Mouse (Mus musculus) forebrain, embryonic 14.5 days (tissue): ENCODE measurements at regions not wholly inside any gene's neighbourhood (a gene's known extent, or its start where the extent isn't known, plus 50 kb on each side); places are given as distances from the start of the nearest gene placed in this dataset.
"Not testable (repeated sequence)": the region's sequence is repeated elsewhere in the genome, so short reads cannot be mapped to it uniquely, and the experiment has no call there.

Source experiments
- ATAC-seq: fragments of 200-750 bp; cut with Nextera tagmentation; 2 replicates; pipeline ENCODE4 v1.8.0; 2017; ENCODE audit warnings: mild to moderate bottlenecking, moderate library complexity
- DNase-seq: peaks from one replicate; pipeline ENCODE4 v3.0.0-alpha.2; 2015; ENCODE audit warnings: low spot score
- H3K27ac ChIP-seq: fragments of 300-500 bp; sonication (generic); 2 replicates; pipeline ENCODE4 v1.5.1; 2014; ENCODE audit warnings: low read depth, mild to moderate bottlenecking, control low read depth, low read length, moderate library complexity
- H3K27me3 ChIP-seq: fragments of 300-500 bp; sonication (generic); replicated peaks from 2 replicates; pipeline ENCODE4 v1.6.1; 2014; ENCODE audit warnings: low read length, control low read depth, mixed read lengths; ENCODE audit not compliant: control insufficient read depth, insufficient read depth
- H3K36me3 ChIP-seq: fragments of 300-500 bp; sonication (generic); 2 replicates; pipeline ENCODE4 v1.6.1; 2014; ENCODE audit warnings: low read length, control low read depth; ENCODE audit not compliant: control insufficient read depth, insufficient read depth
- H3K4me1 ChIP-seq: fragments of 300-500 bp; sonication (generic); 2 replicates; pipeline ENCODE4 v1.6.1; 2014; ENCODE audit warnings: antibody characterized with exemption, low read length, control low read depth; ENCODE audit not compliant: control insufficient read depth, insufficient read depth
- H3K4me2 ChIP-seq: fragments of 300-500 bp; sonication (generic); 2 replicates; pipeline ENCODE4 v1.6.1; 2014; ENCODE audit warnings: mild to moderate bottlenecking, control low read depth, low read length
- H3K4me3 ChIP-seq: fragments of 300-500 bp; sonication (generic); 2 replicates; pipeline ENCODE4 v1.5.1; 2014; ENCODE audit warnings: low read depth, low read length, control low read depth
- H3K9ac ChIP-seq: fragments of 300-500 bp; sonication (generic); 2 replicates; pipeline ENCODE4 v1.6.1; 2014; ENCODE audit warnings: mild to moderate bottlenecking, low read length, control low read depth, moderate library complexity
- H3K9me3 ChIP-seq: fragments of 300-500 bp; sonication (generic); replicated peaks from 2 replicates; pipeline ENCODE4 v1.6.1; 2016; ENCODE audit warnings: low read length, control low read depth, mixed read lengths; ENCODE audit not compliant: control insufficient read depth
- WGBS: fragments of 180-500 bp; shearing (Covaris S2); extraction: QIAGEN DNeasy Blood & Tissue Kit; methylation state at CpG from one replicate; pipeline ENCODE4 v1.1.7; 2014; 5-methylcytosine and 5-hydroxymethylcytosine counted together

DNA sequence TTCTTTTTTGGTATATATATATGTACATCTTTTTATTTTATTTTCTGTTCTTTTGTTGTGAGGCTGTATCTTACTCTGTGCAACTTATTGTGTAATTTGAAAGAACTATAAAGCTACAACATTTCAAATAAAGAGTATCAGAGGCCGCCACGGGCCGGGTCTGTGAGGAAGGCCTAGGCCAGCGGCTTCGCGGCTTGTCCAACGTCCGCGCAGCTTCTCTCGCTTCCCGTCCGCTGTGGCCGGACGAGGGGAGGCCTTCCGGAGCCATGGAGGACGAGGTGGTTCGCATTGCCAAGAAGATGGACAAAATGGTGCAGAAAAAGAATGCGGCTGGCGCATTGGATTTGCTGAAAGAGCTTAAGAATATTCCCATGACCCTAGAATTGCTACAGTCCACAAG, 167.4 kb downstream of the Kif21a start:
- not testable (repeated sequence) for H3K9ac ChIP-seq, H3K4me1 ChIP-seq, H3K4me3 ChIP-seq, H3K4me2 ChIP-seq, H3K9me3 ChIP-seq, DNase-seq, ATAC-seq, H3K27me3 ChIP-seq, H3K36me3 ChIP-seq, H3K27ac ChIP-seq
- WGBS: 94% methylated on average over 19 of the region's 19 CpGs

DNA sequence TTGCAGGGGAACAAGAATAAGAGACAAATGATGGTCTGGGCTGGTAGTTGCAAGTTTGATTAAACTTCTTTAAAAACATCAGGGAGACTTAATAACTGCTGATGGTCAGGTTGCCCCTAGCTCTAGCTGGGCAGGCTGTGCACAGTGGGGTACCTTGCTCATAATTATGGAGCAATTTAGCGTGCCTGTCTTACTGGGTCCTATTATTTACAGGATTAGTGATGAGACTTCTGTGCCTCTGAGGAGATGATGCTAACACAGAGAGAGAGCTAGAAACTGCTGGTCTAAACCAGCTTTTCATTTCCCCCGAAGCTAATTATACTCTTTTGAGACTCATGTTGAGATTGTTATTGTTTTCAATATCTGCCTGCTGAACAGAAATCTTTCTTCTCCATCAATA, 180.3 kb downstream of the Kif21a start:
- Histone ChIP-seq H3K9ac (no peak overlapping the region), H3K4me2 (no peak overlapping the region), H3K9me3 (no peaks in the 10 kb centered on the region), H3K27ac (no peak overlapping the region), H3K27me3 (no peaks in the 10 kb centered on the region), H3K36me3 (no peaks in the 10 kb centered on the region), H3K4me1 (0 out of 2 replicates have a peak, but pooled peaks cover 4% of the 10 kb centered on the region), H3K4me3 (no peak overlapping the region)
- 8% methylated on average over 2 of the region's 2 CpGs for WGBS
- ATAC-seq: no peak
- DNase-seq: no peak

GRCm38 (mm10) chr15:90853763-90854162, 174.5 kb upstream of the Cpne8 start:
- WGBS: 91% methylated on average over 1 of the region's 4 CpGs
- not testable (repeated sequence) for H3K27ac ChIP-seq

GRCm38 (mm10) chr15:90851991-90852390, 172.8 kb upstream of the Cpne8 start:
- H3K27me3 ChIP-seq: no peaks in the 10 kb centered on the region
- H3K36me3 ChIP-seq: no peaks in the 10 kb centered on the region
- no peak overlapping the region for H3K9ac ChIP-seq
- no peak overlapping the region for H3K4me2 ChIP-seq
- no peak overlapping the region for H3K27ac ChIP-seq
- ATAC-seq (no peak), DNase-seq (no peak)
- no peaks in the 10 kb centered on the region for H3K4me1 ChIP-seq
- no peak overlapping the region for H3K4me3 ChIP-seq
- 87% methylated on average over 2 of the region's 2 CpGs for WGBS
- no peaks in the 10 kb centered on the region for H3K9me3 ChIP-seq

More at GRCm38 (mm10) chr15:90853763-90854162, 174.5 kb upstream of the Cpne8 start:
- not testable (repeated sequence) for ATAC-seq, DNase-seq, H3K4me2 ChIP-seq, H3K9ac ChIP-seq, H3K27me3 ChIP-seq, H3K36me3 ChIP-seq, H3K9me3 ChIP-seq, H3K4me1 ChIP-seq, H3K4me3 ChIP-seq

DNA sequence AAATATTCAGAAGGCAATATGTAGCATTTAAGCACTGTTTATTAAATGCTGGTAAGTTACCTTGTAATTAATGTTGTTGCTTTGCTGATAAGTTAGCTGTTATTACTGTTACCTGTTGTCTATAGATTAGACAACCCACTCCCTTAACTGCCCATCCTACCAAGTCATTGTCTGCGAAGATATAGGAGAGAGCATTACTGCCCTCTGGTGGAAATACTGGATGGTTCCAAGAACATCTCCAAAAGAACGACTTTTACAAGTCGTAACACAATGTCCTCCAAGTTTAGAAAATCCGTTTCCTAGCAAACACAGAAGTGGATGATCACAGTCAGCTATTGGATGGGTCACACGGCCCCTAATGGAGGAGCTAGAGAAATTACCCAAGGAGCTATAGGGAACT, 162.2 kb upstream of the Cpne8 start:
- Histone ChIP-seq H3K9me3 (no peaks in the 10 kb centered on the region), H3K4me3 (no peak overlapping the region), H3K4me2 (no peak overlapping the region), H3K36me3 (no peaks in the 10 kb centered on the region), H3K4me1 (no peaks in the 10 kb centered on the region), H3K9ac (no peak overlapping the region), H3K27me3 (no peaks in the 10 kb centered on the region), H3K27ac (no peak overlapping the region)
- DNase-seq (peak; percentile 80), ATAC-seq (no peak; the same call in 1 of the 2 replicates)
- WGBS: 18% methylated on average over 5 of the region's 5 CpGs

- no peak overlapping the region for H3K9ac ChIP-seq
- H3K4me2 ChIP-seq: no peak overlapping the region
- H3K27ac ChIP-seq: no peak overlapping the region
- 39% methylated on average over 7 of the region's 7 CpGs for WGBS
- no peak for ATAC-seq
- H3K4me3 ChIP-seq: no peak overlapping the region
- no peaks in the 10 kb centered on the region for H3K4me1 ChIP-seq
- H3K9me3 ChIP-seq: no peaks in the 10 kb centered on the region; the same call in 1 of the 2 replicates
- H3K36me3 ChIP-seq: no peaks in the 10 kb centered on the region
- peak; percentile 13 for DNase-seq
- no peaks in the 10 kb centered on the region for H3K27me3 ChIP-seq
Measured at GRCm38 (mm10) chr15:90835586-90835985, 156.4 kb upstream of the Cpne8 start.

DNA sequence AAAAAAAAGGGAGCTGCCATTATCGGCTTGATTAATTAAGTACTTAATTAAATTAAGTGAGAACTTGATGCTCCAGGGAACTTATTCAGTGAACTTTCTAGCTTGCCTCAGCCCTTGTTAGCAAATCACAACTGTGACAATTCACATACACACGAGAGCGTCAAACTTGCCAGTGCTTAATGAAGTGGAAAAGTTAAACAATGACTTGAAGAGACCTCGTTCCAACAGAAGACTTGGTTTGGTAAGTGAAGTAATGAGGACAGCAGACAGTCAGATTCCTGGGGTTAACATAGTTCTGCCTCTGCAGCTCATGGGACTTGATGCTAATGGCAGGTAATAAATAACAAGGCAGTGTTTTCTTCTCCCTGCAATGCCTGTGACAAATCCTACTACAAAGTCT, 148.6 kb upstream of the Cpne8 start:
- H3K9me3 ChIP-seq: no peaks in the 10 kb centered on the region; the same call in 1 of the 2 replicates
- H3K36me3 ChIP-seq: no peaks in the 10 kb centered on the region
- no peak overlapping the region for H3K9ac ChIP-seq
- 3% methylated on average over 4 of the region's 4 CpGs for WGBS
- no peak overlapping the region for H3K27ac ChIP-seq
- no peaks in the 10 kb centered on the region for H3K27me3 ChIP-seq
- DNase-seq (peak; percentile 89), ATAC-seq (peak; percentile 82)
- H3K4me1 ChIP-seq: no peaks in the 10 kb centered on the region
- H3K4me2 ChIP-seq: no peak overlapping the region
- H3K4me3 ChIP-seq: no peak overlapping the region

DNA sequence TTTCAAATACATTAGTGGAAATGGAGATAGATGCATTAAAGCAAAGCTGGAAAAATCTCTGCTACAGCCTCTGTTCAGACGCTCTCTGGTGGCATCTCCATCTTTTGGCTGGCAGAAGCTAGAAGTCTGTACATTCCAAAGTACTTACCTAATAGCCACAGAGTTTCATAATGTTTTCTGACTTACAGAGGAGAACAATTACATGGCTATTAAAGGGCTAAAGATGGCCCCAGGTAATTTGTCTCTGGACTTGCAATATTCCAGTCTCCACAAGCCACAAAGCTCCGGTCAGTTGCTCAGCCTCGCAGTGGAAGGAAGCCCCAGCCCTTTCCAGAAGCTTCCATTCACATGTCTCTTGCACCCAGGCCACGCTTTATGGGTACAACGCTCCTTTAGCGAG, 143.1 kb upstream of the Cpne8 start:
- no peak overlapping the region for H3K27ac ChIP-seq
- H3K4me2 ChIP-seq: no peak overlapping the region
- no peaks in the 10 kb centered on the region for H3K9me3 ChIP-seq
- H3K36me3 ChIP-seq: no peaks in the 10 kb centered on the region
- WGBS: 94% methylated on average over 6 of the region's 6 CpGs
- no peaks in the 10 kb centered on the region for H3K27me3 ChIP-seq
- ATAC-seq (no peak), DNase-seq (no peak)
- H3K9ac ChIP-seq: no peak overlapping the region
- H3K4me3 ChIP-seq: no peak overlapping the region
- peaks cover 6% of the 10 kb centered on the region for H3K4me1 ChIP-seq

DNA sequence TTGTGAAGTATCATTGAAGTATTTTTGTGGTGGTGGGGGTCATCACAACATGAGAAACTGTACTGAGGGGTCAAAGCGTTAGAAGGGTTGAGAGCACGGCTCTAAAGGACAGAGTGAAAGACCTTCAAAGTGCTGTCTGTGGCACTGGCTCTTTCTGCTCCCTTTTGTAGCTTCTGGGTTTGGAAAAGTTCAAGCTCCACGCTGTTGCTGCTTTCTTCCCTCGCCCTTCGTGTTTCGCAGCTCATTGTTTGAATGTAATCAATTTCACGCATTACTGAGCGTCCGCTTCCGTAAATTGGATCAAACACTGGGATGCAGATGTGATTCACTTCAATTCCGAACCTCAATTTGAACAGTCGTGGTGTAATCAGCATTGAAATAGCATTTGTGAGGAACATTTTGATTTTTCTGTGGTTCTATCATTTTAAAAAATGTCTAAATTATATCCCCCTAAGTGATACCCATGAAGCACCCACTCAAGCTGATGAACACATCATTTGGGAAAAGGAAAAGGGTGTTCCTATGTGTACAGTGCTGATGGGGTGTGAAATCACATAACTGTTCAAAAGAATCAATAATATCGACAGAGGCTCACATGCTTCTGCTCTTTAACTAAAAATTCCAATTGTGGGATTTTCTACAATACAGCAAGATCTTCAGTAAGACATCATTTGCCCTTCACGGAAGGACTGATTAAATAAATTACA, 140.9 kb upstream of the Cpne8 start:
- DNase-seq: peak; percentile 59
- Histone ChIP-seq H3K9me3 (no peaks in the 10 kb centered on the region), H3K27me3 (no peaks in the 10 kb centered on the region), H3K4me3 (no peak overlapping the region), H3K9ac (no peak overlapping the region), H3K4me1 (peaks cover 6% of the 10 kb centered on the region), H3K36me3 (no peaks in the 10 kb centered on the region), H3K4me2 (0 out of 2 replicates have a peak overlapping the region, but pooled peaks have one; percentile 16), H3K27ac (no peak overlapping the region)
- 4% methylated on average over 14 of the region's 14 CpGs for WGBS
- ATAC-seq: no peak
